Mouse (Mus musculus): ENCODE data around the gene Col13a1.

DNA sequence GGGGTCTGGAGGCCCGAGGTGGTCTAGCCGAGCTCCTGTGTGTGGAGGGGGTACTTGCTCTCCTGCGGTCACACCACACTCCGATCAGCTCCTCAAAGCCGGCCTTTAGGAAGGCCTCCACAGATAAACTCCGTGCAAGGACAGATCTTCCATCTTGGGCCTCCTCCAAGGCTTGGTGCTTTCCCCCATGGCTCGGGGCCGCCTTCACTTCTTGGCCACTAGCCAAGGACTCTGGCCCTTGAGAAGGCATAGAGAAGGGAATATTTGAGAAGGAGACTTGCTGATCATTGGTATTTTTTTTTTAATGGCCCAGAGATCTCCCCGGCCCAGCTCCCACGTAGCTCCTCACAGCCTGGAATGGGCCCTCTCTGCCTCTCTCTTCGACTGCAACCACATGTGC, 146.2 kb downstream of the Col13a1 start:
- TF ChIP-seq CTCF (IDR thresholded peaks at IDR 0.05; ENCODE audit: control insufficient read depth, insufficient read depth, insufficient replicate concordance, low read depth, low read length) (no peak), POLR2A (IDR thresholded peaks at IDR 0.05; ENCODE audit: control insufficient read depth, low read depth, low read length) (no peak)
